Mouse (Mus musculus) splenic B cell, adult 2 months (primary cell): ENCODE results near the gene Dnajb2.

Source experiments
- DNase-seq: peaks from one replicate; pipeline ENCODE4 v3.0.0-alpha.2; 2011; ENCODE audit warnings: low read depth, low spot score
- H3K27me3 ChIP-seq: 2 replicates; pipeline ENCODE4 v1.6.1; 2012; ENCODE audit warnings: mild to moderate bottlenecking, low read length, moderate library complexity, mixed read lengths; ENCODE audit not compliant: control insufficient read depth, poor library complexity, insufficient read depth, severe bottlenecking
- H3K36me3 ChIP-seq: 2 replicates; pipeline ENCODE4 v1.6.1; 2012; ENCODE audit warnings: mild to moderate bottlenecking, low read length, moderate library complexity, mixed read lengths; ENCODE audit not compliant: control insufficient read depth, poor library complexity, insufficient read depth, severe bottlenecking

Gene Dnajb2

GRCm38 (mm10) chr1:75236117-75237050 lies at the start of gene Dnajb2:
Dnajb2 (plus strand) TSS chr1:75236406.
- H3K27me3 ChIP-seq = no peaks in the 10 kb centered on the region
- peaks cover 2% of the 10 kb centered on the region; the same call in 1 of the 2 replicates for H3K36me3 ChIP-seq
- peak; percentile 96 for DNase-seq

- no peak for DNase-seq
These were observed 49.1 kb upstream of the Dnajb2 start for GRCm38 (mm10) chr1:75187126-75187525.

GRCm38 (mm10) chr1:75187914-75188483 lies 48.2 kb upstream of the Dnajb2 start:
- DNase-seq = no peak
- H3K27me3 ChIP-seq = no peaks in the 10 kb centered on the region
- peaks cover 2% of the 10 kb centered on the region for H3K36me3 ChIP-seq

More at GRCm38 (mm10) chr1:75187126-75187525, 49.1 kb upstream of the Dnajb2 start:
- Histone ChIP-seq H3K27me3 (no peaks in the 10 kb centered on the region), H3K36me3 (peaks cover 2% of the 10 kb centered on the region)

GRCm38 (mm10) chr1:75190577-75190976 lies 45.6 kb upstream of the Dnajb2 start:
- H3K27me3 ChIP-seq = no peaks in the 10 kb centered on the region
- H3K36me3 ChIP-seq = peaks cover 2% of the 10 kb centered on the region
- DNase-seq = no peak

GRCm38 (mm10) chr1:75191258-75191621 lies 45.0 kb upstream of the Dnajb2 start:
- peaks cover 2% of the 10 kb centered on the region for H3K36me3 ChIP-seq
- no peaks in the 10 kb centered on the region for H3K27me3 ChIP-seq
- no peak for DNase-seq

- H3K36me3 ChIP-seq = peaks cover 2% of the 10 kb centered on the region
- no peaks in the 10 kb centered on the region for H3K27me3 ChIP-seq
- peak; percentile 97 for DNase-seq
These were observed 44.4 kb upstream of the Dnajb2 start, which contains the start of the genes Ankzf1 and Atg9a for GRCm38 (mm10) chr1:75191622-75192402. Ankzf1 (plus strand) TSS chr1:75192151. Atg9a (minus strand) TSS chr1:75192196.

- Histone ChIP-seq H3K36me3 (peaks cover 2% of the 10 kb centered on the region; the same call in 1 of the 2 replicates), H3K27me3 (no peaks in the 10 kb centered on the region)
- DNase-seq = peak; percentile 52
These were observed 43.8 kb upstream of the Dnajb2 start for GRCm38 (mm10) chr1:75192452-75192851.

GRCm38 (mm10) chr1:75201236-75201635 lies 35.0 kb upstream of the Dnajb2 start:
- H3K36me3 ChIP-seq = peaks cover 4% of the 10 kb centered on the region; the same call in 1 of the 2 replicates
- DNase-seq = no peak

GRCm38 (mm10) chr1:75208967-75209678 lies 27.1 kb upstream of the Dnajb2 start:
- H3K36me3 ChIP-seq = peaks cover 2% of the 10 kb centered on the region; the same call in 1 of the 2 replicates
- DNase-seq = no peak
- H3K27me3 ChIP-seq = no peaks in the 10 kb centered on the region

More at GRCm38 (mm10) chr1:75201236-75201635, 35.0 kb upstream of the Dnajb2 start:
- no peaks in the 10 kb centered on the region for H3K27me3 ChIP-seq

- peak; percentile 97 for DNase-seq
- no peaks in the 10 kb centered on the region for H3K27me3 ChIP-seq
- H3K36me3 ChIP-seq = peaks cover 10% of the 10 kb centered on the region; the same call in 1 of the 2 replicates
These were observed 25.8 kb upstream of the Dnajb2 start, which contains the start of the genes Glb1l and Stk16 for GRCm38 (mm10) chr1:75210136-75211087. Glb1l (minus strand) TSS chr1:75210813. Stk16 (plus strand) TSS chr1:75210838.

GRCm38 (mm10) chr1:75211141-75211708 lies 25.0 kb upstream of the Dnajb2 start:
- no peak for DNase-seq
- Histone ChIP-seq H3K27me3 (no peaks in the 10 kb centered on the region), H3K36me3 (peaks cover 13% of the 10 kb centered on the region)

- Histone ChIP-seq H3K36me3 (peaks cover 13% of the 10 kb centered on the region), H3K27me3 (no peaks in the 10 kb centered on the region)
- no peak for DNase-seq
These were observed 23.7 kb upstream of the Dnajb2 start for GRCm38 (mm10) chr1:75212542-75212941.

- Histone ChIP-seq H3K27me3 (no peaks in the 10 kb centered on the region), H3K36me3 (peaks cover 13% of the 10 kb centered on the region)
- DNase-seq = no peak
These were observed 23.1 kb upstream of the Dnajb2 start for GRCm38 (mm10) chr1:75213096-75213495.
